Comparison of ENCODE assay signal across 8 mouse cellular contexts in genomic region chr5:34761934-34762611, GRCm38 (mm10). TPM values are rescaled to one million over a fixed set of nuclear protein-coding genes. Genes with fewer than 3 reads are reported as not detected.
DNase-seq lines count a peak whose midpoint lies in the region; ATAC-seq and TF ChIP-seq lines count a peak whose summit lies in the region.

No protein-coding gene starts in this region.

- H3K9me3 ChIP-seq in forebrain, postnatal 0 days (ENCODE audit: low read length), result no peaks in the 10 kb centered on the region
- H3K9me3 ChIP-seq in hindbrain, embryonic 10.5 days, result 0 out of 2 replicates have a peak, but pooled peaks cover 2% of the 10 kb centered on the region
- no peaks in the 10 kb centered on the region for H3K9me3 ChIP-seq in lung, embryonic 16.5 days (ENCODE audit: control insufficient read depth, low read length)

- no peaks in the 10 kb centered on the region for H3K27me3 ChIP-seq in forebrain, postnatal 0 days (ENCODE audit: insufficient read depth, low read length)
- peaks cover 4% of the 10 kb centered on the region for H3K27me3 ChIP-seq in hindbrain, embryonic 10.5 days (ENCODE audit: insufficient read depth, poor library complexity, severe bottlenecking)
- H3K27me3 ChIP-seq in lung, embryonic 16.5 days (ENCODE audit: control insufficient read depth, insufficient read depth, low read depth, low read length), result no peaks in the 10 kb centered on the region

- TF ChIP-seq CTCF in forebrain, postnatal 0 days (IDR thresholded peaks at IDR 0.05; ENCODE audit: low read depth), result no peak

- H3K9ac ChIP-seq in forebrain, postnatal 0 days, result peak overlapping the region; percentile 87
- H3K9ac ChIP-seq in lung, embryonic 16.5 days (ENCODE audit: low read length), result peak overlapping the region; percentile 92

- H3K4me3 ChIP-seq in forebrain, postnatal 0 days (ENCODE audit: low read depth, low read length), result peak overlapping the region; percentile 88
- peak overlapping the region; percentile 98 for H3K4me3 ChIP-seq in hindbrain, embryonic 10.5 days
- H3K4me3 ChIP-seq in lung, embryonic 16.5 days (ENCODE audit: low read length), result peak overlapping the region; percentile 100

- H3K27ac ChIP-seq in forebrain, postnatal 0 days (ENCODE audit: low read depth, low read length), result peak overlapping the region; percentile 94
- H3K27ac ChIP-seq in hindbrain, embryonic 10.5 days, result peak overlapping the region; percentile 93
- peak overlapping the region; percentile 92 for H3K27ac ChIP-seq in lung, embryonic 16.5 days (ENCODE audit: low read length)

- DNase-seq in embryo, embryonic 10 days (ENCODE audit: low spot score), result peak; percentile 62
- no peak for DNase-seq in embryo, embryonic 9.5 days (ENCODE audit: extremely low spot score)
- DNase-seq in cerebellum, adult 11-12 months, result peak; percentile 60
- DNase-seq in forebrain, postnatal 0 days, result peak; percentile 52
- DNase-seq in hindbrain, embryonic 10.5 days (ENCODE audit: low spot score), result peak; percentile 49
- peak; percentile 41 to 42 for DNase-seq in layer of hippocampus, postnatal 14 days (ENCODE audit: low spot score in 2 of 2)
- peak; percentile 43 for DNase-seq in right cerebral cortex, postnatal 14 days

- peaks cover 6% of the 10 kb centered on the region for H3K4me1 ChIP-seq in forebrain, postnatal 0 days (ENCODE audit: insufficient read depth)
- H3K4me1 ChIP-seq in hindbrain, embryonic 10.5 days (replicated peaks), result peaks cover 21% of the 10 kb centered on the region
- peaks cover 8% of the 10 kb centered on the region for H3K4me1 ChIP-seq in lung, embryonic 16.5 days (replicated peaks; ENCODE audit: control insufficient read depth, insufficient read depth, low read length)

- under 1% methylated on average over 42 of the region's 54 CpGs for WGBS in forebrain, postnatal 0 days
- WGBS in hindbrain, embryonic 10.5 days, result under 1% methylated on average over 54 of the region's 54 CpGs
- WGBS in lung, embryonic 16.5 days, result 0% methylated on average over 25 of the region's 54 CpGs

- ATAC-seq in forebrain, postnatal 0 days, result no peak; the same call in 1 of the 2 replicates
- peak; percentile 47 for ATAC-seq in lung, embryonic 16.5 days (ENCODE audit: low read depth)

- H3K4me2 ChIP-seq in forebrain, postnatal 0 days (ENCODE audit: low read depth), result peak overlapping the region; percentile 88
- H3K4me2 ChIP-seq in lung, embryonic 16.5 days (ENCODE audit: low read depth, low read length), result peak overlapping the region; percentile 79

- H3K36me3 ChIP-seq in forebrain, postnatal 0 days (ENCODE audit: insufficient read depth), result no peaks in the 10 kb centered on the region
- peaks cover 9% of the 10 kb centered on the region; the same call in 1 of the 2 replicates for H3K36me3 ChIP-seq in hindbrain, embryonic 10.5 days
- H3K36me3 ChIP-seq in lung, embryonic 16.5 days (ENCODE audit: control insufficient read depth, insufficient read depth, low read length), result no peaks in the 10 kb centered on the region

RNA-seq across cellular contexts. Expression of gene Htt, which starts 0.5 kb away (rescaled TPM):
- total RNA-seq in forebrain, postnatal 0 days (2014; rRNA removed), result 26.9 and 33.6 TPM in 2 replicates
- polyA plus RNA-seq in forebrain, postnatal 0 days (2015; fragmentation: Nextera tagmentation; extraction: Ambion mirVana), result 2.0 and 4.1 TPM in 2 replicates
- polyA plus RNA-seq in hindbrain, embryonic 10.5 days (2016; fragmentation: Nextera tagmentation; extraction: Ambion mirVana), result 15.6 and 16.9 TPM in 2 replicates
- 10 to 100 TPM; 78.0 to 81.2 TPM for total RNA-seq in layer of hippocampus, postnatal 14 days (2021)
- 10.1 and 12.5 TPM in 2 replicates for polyA plus RNA-seq in lung, embryonic 16.5 days (2015; fragmentation: Nextera tagmentation; extraction: Ambion mirVana)
